Mouse (Mus musculus) cerebellum, postnatal 10 days (tissue): ENCODE results near the gene Epha8.
A peak's percentile ranks its signal among the peaks of the same experiment; 100 is the strongest.

Experiments used
- DNase-seq, 2 experiments: peaks; one replicate each; pipeline ENCODE4 v3.0.0; 2021; ENCODE audit warnings: mixed read lengths in 2 of 2

Epha8 gene

GRCm38 (mm10) chr4:136904767-136905539 lies 51.7 kb downstream of the Epha8 start:
- DNase-seq = peak; percentile 49 to 57

- no peak for DNase-seq
Measured at GRCm38 (mm10) chr4:136899154-136899553, 57.5 kb downstream of the Epha8 start.

- no peak for DNase-seq
Measured at GRCm38 (mm10) chr4:136898637-136899036, 58.0 kb downstream of the Epha8 start, which contains the start of gene C1qa. C1qa (minus strand) TSS chr4:136898803.

GRCm38 (mm10) chr4:136898084-136898598 lies 58.5 kb downstream of the Epha8 start:
- DNase-seq = no peak

GRCm38 (mm10) chr4:136896461-136896860 lies 60.2 kb downstream of the Epha8 start:
- no peak for DNase-seq

- no peak for DNase-seq
Measured at GRCm38 (mm10) chr4:136895861-136896260, 60.8 kb downstream of the Epha8 start.

- no peak for DNase-seq
Measured at GRCm38 (mm10) chr4:136894821-136895220, 61.8 kb downstream of the Epha8 start.

GRCm38 (mm10) chr4:136893691-136894543 lies 62.7 kb downstream of the Epha8 start:
- DNase-seq = peak; percentile 88 to 90

- DNase-seq = no peak
Measured at GRCm38 (mm10) chr4:136892811-136893210, 63.8 kb downstream of the Epha8 start, which contains the start of gene C1qc. C1qc (minus strand) TSS chr4:136893065.

- no peak for DNase-seq
Measured at GRCm38 (mm10) chr4:136892371-136892770, 64.2 kb downstream of the Epha8 start.

GRCm38 (mm10) chr4:136891115-136891514 lies 65.5 kb downstream of the Epha8 start:
- DNase-seq = no peak

- no peak for DNase-seq
Measured at GRCm38 (mm10) chr4:136889981-136890380, 66.6 kb downstream of the Epha8 start.

GRCm38 (mm10) chr4:136887714-136888113 lies 68.9 kb downstream of the Epha8 start:
- DNase-seq = no peak

GRCm38 (mm10) chr4:136886101-136886500 lies 70.5 kb downstream of the Epha8 start, which contains the start of gene C1qb:
C1qb (minus strand) TSS chr4:136886187.
- no peak for DNase-seq
